Mouse (Mus musculus) left cerebral cortex, adult 8-10 months (tissue): ENCODE data around the gene Tenm4. TPM values are rescaled to one million over a fixed set of nuclear protein-coding genes. Genes with fewer than 3 reads are reported as not detected.

Source experiments
- DNase-seq, 2 experiments: peaks; one replicate each; pipeline ENCODE4 v3.0.0; 2022; ENCODE audit warnings: low spot score in 2 of 2
- total RNA-seq, 4 experiments: library from RNA; stranded (reverse); gene quantifications; 2 replicates each; pipeline ENCODE4 v1.2.4; 2022

Gene Tenm4
- total RNA-seq, 4 experiments from 2014 or later = 118 to 143 (median 135) TPM

- no peak for DNase-seq
These were observed 549.4 kb downstream of the Tenm4 start for GRCm38 (mm10) chr7:96720465-96720864.

- no peak for DNase-seq
These were observed 551.8 kb downstream of the Tenm4 start for GRCm38 (mm10) chr7:96722796-96723195.

GRCm38 (mm10) chr7:96725603-96726002 lies 554.6 kb downstream of the Tenm4 start:
- DNase-seq = no peak

GRCm38 (mm10) chr7:96730360-96730759 lies 559.3 kb downstream of the Tenm4 start:
- DNase-seq = no peak

GRCm38 (mm10) chr7:96731947-96732346 lies 560.9 kb downstream of the Tenm4 start:
- DNase-seq = no peak

GRCm38 (mm10) chr7:96734315-96735058 lies 563.4 kb downstream of the Tenm4 start:
- no peak for DNase-seq

- no peak for DNase-seq
These were observed 569.6 kb downstream of the Tenm4 start for GRCm38 (mm10) chr7:96740631-96741030.

GRCm38 (mm10) chr7:96742221-96742620 lies 571.2 kb downstream of the Tenm4 start:
- DNase-seq = no peak

GRCm38 (mm10) chr7:96745956-96746355 lies 574.9 kb downstream of the Tenm4 start:
- DNase-seq = peak in 1 of 2 experiments; percentile 52

- no peak for DNase-seq
These were observed 575.7 kb downstream of the Tenm4 start for GRCm38 (mm10) chr7:96746706-96747105.

- no peak for DNase-seq
These were observed 577.5 kb downstream of the Tenm4 start for GRCm38 (mm10) chr7:96748538-96749045.

GRCm38 (mm10) chr7:96749753-96750152 lies 578.7 kb downstream of the Tenm4 start:
- no peak for DNase-seq

GRCm38 (mm10) chr7:96751236-96751635 lies 580.2 kb downstream of the Tenm4 start:
- DNase-seq = no peak

- no peak for DNase-seq
These were observed 581.7 kb downstream of the Tenm4 start for GRCm38 (mm10) chr7:96752776-96753175.

- DNase-seq = no peak
These were observed 582.5 kb downstream of the Tenm4 start for GRCm38 (mm10) chr7:96753335-96754095.

GRCm38 (mm10) chr7:96754175-96754574 lies 583.1 kb downstream of the Tenm4 start:
- DNase-seq = no peak

GRCm38 (mm10) chr7:96755459-96756094 lies 584.5 kb downstream of the Tenm4 start:
- no peak for DNase-seq

- no peak for DNase-seq
These were observed 585.2 kb downstream of the Tenm4 start for GRCm38 (mm10) chr7:96756104-96756742.

- no peak for DNase-seq
These were observed 586.0 kb downstream of the Tenm4 start for GRCm38 (mm10) chr7:96757067-96757466.

GRCm38 (mm10) chr7:96760208-96760607 lies 589.2 kb downstream of the Tenm4 start:
- no peak for DNase-seq

- no peak for DNase-seq
These were observed 590.1 kb downstream of the Tenm4 start for GRCm38 (mm10) chr7:96761151-96761550.
